Mouse (Mus musculus) forebrain, postnatal 0 days (tissue): ENCODE measurements at regions not wholly inside any gene's neighbourhood (a gene's known extent, or its start where the extent isn't known, plus 50 kb on each side); places are given as distances from the start of the nearest gene placed in this dataset.

ENCODE experiments used
- ATAC-seq: fragments of 200-750 bp; cut with Nextera tagmentation; 2 replicates; pipeline ENCODE4 v1.8.0; 2017; ENCODE audit warnings: mild to moderate bottlenecking, moderate library complexity
- DNase-seq: peaks from one replicate; pipeline ENCODE4 v3.0.0-alpha.2; 2015
- H3K27ac ChIP-seq: fragments of 300-500 bp; sonication (generic); 2 replicates; pipeline ENCODE4 v1.5.1; 2014; ENCODE audit warnings: low read depth, mild to moderate bottlenecking, antibody characterized with exemption, low read length, moderate library complexity, mixed read lengths
- H3K27me3 ChIP-seq: fragments of 300-500 bp; sonication (generic); 2 replicates; pipeline ENCODE4 v1.6.1; 2014; ENCODE audit warnings: mild to moderate bottlenecking, low read length, mixed read lengths; ENCODE audit not compliant: insufficient read depth
- H3K36me3 ChIP-seq: fragments of 300-500 bp; sonication (generic); 2 replicates; pipeline ENCODE4 v1.6.1; 2014; ENCODE audit warnings: mild to moderate bottlenecking, moderate library complexity; ENCODE audit not compliant: insufficient read depth
- H3K4me1 ChIP-seq: fragments of 300-500 bp; sonication (generic); 2 replicates; pipeline ENCODE4 v1.6.1; 2014; ENCODE audit warnings: antibody characterized with exemption; ENCODE audit not compliant: insufficient read depth
- H3K4me2 ChIP-seq: fragments of 300-500 bp; sonication (generic); 2 replicates; pipeline ENCODE4 v1.6.1; 2014; ENCODE audit warnings: low read depth, mild to moderate bottlenecking, moderate library complexity
- H3K4me3 ChIP-seq: fragments of 300-500 bp; sonication (generic); 2 replicates; pipeline ENCODE4 v1.5.1; 2014; ENCODE audit warnings: low read depth, low read length, mixed read lengths
- H3K9ac ChIP-seq: fragments of 300-500 bp; sonication (generic); 2 replicates; pipeline ENCODE4 v1.6.1; 2014; ENCODE audit warnings: mild to moderate bottlenecking
- H3K9me3 ChIP-seq: fragments of 300-500 bp; sonication (generic); 2 replicates; pipeline ENCODE4 v1.6.1; 2016; ENCODE audit warnings: low read length
- CTCF ChIP-seq: sonication (generic); IDR thresholded peaks from 2 replicates; pipeline ENCODE4 v1.5.1; 2016; ENCODE audit warnings: antibody characterized with exemption, control low read depth, low read depth
- WGBS: fragments of 180-500 bp; shearing (Covaris S2); extraction: QIAGEN DNeasy Blood & Tissue Kit; methylation state at CpG from one replicate; pipeline ENCODE4 v1.1.7; 2014; 5-methylcytosine and 5-hydroxymethylcytosine counted together

DNA sequence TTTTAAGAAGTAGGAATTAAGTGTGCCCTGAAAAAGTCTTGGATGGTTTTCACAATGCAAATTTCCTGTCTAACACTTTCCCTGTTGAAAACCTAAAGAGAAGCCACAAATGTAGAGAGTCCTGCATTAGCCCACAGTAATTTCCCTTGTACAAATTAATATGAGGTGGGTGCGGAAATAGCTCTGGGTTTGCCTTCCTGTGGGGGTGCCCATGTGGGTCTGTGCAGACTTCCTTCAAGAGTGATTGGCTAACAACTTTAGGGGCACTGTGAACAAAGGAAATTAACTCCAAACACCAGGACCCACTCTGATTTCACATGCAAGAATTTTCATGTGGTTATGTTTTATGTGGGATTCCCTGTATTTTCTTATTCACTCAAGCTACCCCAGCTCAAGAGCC is 578.2 kb downstream of the Adgrl2 start:
- H3K27ac ChIP-seq: no peak overlapping the region
- H3K4me3 ChIP-seq: no peak overlapping the region
- H3K9ac ChIP-seq: no peak overlapping the region
- no peak for ATAC-seq
- H3K27me3 ChIP-seq: no peaks in the 10 kb centered on the region
- no peak for TF ChIP-seq CTCF
- DNase-seq: no peak
- H3K36me3 ChIP-seq: no peaks in the 10 kb centered on the region
- WGBS: 87% methylated on average over 1 of the region's 1 CpGs
- no peak overlapping the region for H3K4me2 ChIP-seq
- H3K9me3 ChIP-seq: no peaks in the 10 kb centered on the region
- H3K4me1 ChIP-seq: no peaks in the 10 kb centered on the region

DNA sequence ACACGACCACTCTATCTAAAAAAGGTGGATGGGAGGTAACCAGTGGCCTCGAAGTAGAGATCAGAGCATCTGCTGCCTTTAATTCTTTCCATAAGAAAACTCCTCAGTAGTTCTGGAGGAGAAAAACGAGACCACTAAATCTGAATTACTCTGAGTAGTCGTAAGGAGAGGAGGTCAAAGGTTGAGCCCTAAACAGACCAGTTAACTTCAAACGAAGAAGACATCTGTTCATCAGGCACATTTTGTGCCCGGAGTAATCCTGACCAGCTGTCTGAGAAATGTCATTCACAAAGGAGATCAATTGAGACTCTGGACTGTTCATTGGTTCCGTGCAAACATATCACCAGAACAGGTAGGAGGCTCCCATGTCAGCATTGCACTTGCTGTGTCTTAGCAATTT is 592.0 kb downstream of the Adgrl2 start:
- ATAC-seq (no peak), DNase-seq (no peak)
- Histone ChIP-seq H3K27ac (no peak overlapping the region), H3K36me3 (no peaks in the 10 kb centered on the region), H3K9ac (no peak overlapping the region), H3K4me3 (no peak overlapping the region), H3K27me3 (no peaks in the 10 kb centered on the region), H3K4me2 (no peak overlapping the region), H3K4me1 (no peaks in the 10 kb centered on the region), H3K9me3 (no peaks in the 10 kb centered on the region)
- no peak for TF ChIP-seq CTCF
- 52% methylated on average over 7 of the region's 7 CpGs for WGBS

DNA sequence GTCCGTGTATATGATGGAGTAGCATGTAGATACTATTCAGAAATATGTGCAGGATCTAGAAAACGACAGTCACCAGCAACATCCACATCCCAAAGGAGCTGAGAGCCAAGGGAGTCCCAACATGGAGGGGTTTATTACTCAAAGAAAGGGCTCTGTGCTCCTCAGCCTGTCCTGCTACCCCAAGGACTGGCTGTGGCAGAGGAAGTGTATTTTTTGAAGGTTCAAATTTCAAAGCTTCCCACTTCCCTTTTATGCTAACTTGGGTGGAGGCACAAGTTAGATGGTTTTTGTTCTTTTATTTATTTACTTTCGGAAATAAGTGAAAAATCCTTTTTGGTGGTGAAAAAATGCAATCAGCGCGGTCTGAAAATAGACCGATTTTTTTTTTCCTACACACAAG is 602.8 kb downstream of the Adgrl2 start:
- no peaks in the 10 kb centered on the region for H3K27me3 ChIP-seq
- DNase-seq (no peak), ATAC-seq (no peak)
- H3K9me3 ChIP-seq: no peaks in the 10 kb centered on the region
- no peak overlapping the region for H3K9ac ChIP-seq
- 82% methylated on average over 6 of the region's 6 CpGs for WGBS
- H3K4me3 ChIP-seq: no peak overlapping the region
- H3K27ac ChIP-seq: no peak overlapping the region
- H3K4me1 ChIP-seq: no peaks in the 10 kb centered on the region
- no peak overlapping the region for H3K4me2 ChIP-seq
- no peaks in the 10 kb centered on the region for H3K36me3 ChIP-seq
- TF ChIP-seq CTCF: no peak

DNA sequence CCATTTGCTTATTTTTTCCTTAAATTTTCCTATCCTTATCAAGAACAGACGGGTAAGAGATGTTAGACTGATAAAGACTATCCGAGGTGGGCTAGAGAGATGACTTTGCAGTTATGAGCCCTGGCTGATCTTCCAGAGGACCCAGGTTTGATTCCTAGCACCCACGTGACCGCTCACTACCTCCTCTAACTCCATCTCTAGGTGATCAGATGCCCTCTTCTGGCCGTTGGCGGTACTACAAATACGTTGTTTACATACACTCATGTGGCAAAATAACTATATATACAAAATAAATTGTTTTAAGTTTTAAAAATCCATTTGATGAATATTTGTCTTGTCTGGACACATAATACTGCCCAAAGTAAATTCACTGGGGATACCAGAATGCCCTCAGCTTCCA is 604.6 kb downstream of the Adgrl2 start:
- ATAC-seq: no peak
- Histone ChIP-seq H3K4me3 (no peak overlapping the region), H3K27ac (no peak overlapping the region), H3K4me2 (no peak overlapping the region), H3K36me3 (no peaks in the 10 kb centered on the region), H3K4me1 (no peaks in the 10 kb centered on the region), H3K27me3 (no peaks in the 10 kb centered on the region), H3K9ac (no peak overlapping the region), H3K9me3 (no peaks in the 10 kb centered on the region)
- TF ChIP-seq CTCF: no peak; the same call in 1 of the 2 replicates
- WGBS: 96% methylated on average over 7 of the region's 7 CpGs
- DNase-seq: no peak

DNA sequence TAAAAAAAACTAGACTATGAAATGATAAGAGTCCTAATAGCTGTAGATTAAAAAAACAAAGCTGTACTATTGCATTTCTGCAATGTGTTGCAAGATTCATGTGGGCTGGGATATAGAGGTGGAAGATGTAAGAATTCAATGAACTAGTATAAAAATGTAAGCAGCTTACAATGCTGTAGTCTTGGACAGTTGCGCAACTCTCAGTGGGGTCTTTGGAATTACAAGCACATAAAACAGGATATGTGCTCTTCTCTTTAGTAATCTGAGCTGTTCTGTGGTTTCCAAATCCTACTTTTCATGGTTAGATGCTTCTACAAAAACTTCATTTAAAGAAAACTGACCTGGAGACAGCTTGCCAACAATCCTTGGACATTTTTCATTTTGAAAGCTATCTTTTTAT is 609.3 kb downstream of the Adgrl2 start:
- no peak overlapping the region for H3K27ac ChIP-seq
- no peak overlapping the region for H3K4me2 ChIP-seq
- no peak overlapping the region for H3K4me3 ChIP-seq
- no peaks in the 10 kb centered on the region for H3K27me3 ChIP-seq
- DNase-seq: no peak
- H3K4me1 ChIP-seq: no peaks in the 10 kb centered on the region
- ATAC-seq: no peak
- H3K9ac ChIP-seq: no peak overlapping the region
- TF ChIP-seq CTCF: no peak
- no peaks in the 10 kb centered on the region for H3K9me3 ChIP-seq
- WGBS: 94% methylated on average over 1 of the region's 1 CpGs
- H3K36me3 ChIP-seq: no peaks in the 10 kb centered on the region

DNA sequence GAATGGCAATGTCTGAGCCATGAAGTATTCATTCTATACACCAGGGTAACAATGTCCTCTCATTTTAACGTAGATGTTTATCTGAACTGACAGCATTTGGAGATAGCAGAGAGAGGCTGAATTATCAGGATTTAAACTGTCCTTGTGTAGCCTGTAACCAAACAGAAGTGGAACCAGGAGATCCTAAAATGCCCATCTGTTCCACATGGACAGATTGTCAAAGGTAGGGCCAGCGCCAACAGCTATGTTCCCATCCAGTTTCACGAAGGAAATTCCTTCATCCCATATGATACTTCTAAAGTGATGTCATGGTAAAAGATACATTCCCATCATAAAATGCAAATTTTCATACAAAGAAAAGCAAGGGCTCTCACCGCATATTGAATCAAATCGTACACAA is 627.0 kb downstream of the Adgrl2 start:
- H3K9ac ChIP-seq: no peak overlapping the region
- no peak overlapping the region for H3K27ac ChIP-seq
- 63% methylated on average over 5 of the region's 5 CpGs for WGBS
- peak; percentile 53; the same call in 1 of the 2 replicates for ATAC-seq
- no peak overlapping the region for H3K4me2 ChIP-seq
- H3K36me3 ChIP-seq: no peaks in the 10 kb centered on the region
- no peak for TF ChIP-seq CTCF
- no peaks in the 10 kb centered on the region for H3K27me3 ChIP-seq
- no peaks in the 10 kb centered on the region for H3K4me1 ChIP-seq
- peak; percentile 53 for DNase-seq
- no peaks in the 10 kb centered on the region for H3K9me3 ChIP-seq
- H3K4me3 ChIP-seq: no peak overlapping the region

DNA sequence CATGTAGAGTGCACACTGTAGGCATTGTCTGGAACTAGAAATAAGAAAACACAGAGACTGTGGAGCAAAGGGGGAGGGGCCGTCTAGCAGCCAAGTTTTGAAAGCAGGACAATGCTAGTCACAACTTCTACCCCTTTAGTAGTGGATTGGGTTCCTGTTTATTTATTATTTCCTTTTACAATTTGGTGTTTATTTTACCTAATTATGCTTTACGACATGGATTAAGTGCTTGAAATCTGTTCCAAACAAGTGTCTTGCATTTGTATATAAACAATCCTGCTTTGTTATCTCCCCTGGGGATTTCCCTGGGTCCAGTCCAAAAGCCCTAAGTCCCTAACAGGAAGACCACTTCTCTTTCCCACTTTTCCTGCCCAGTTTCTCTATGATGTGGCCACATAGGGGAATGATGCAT is 627.9 kb downstream of the Adgrl2 start:
- Histone ChIP-seq H3K36me3 (no peaks in the 10 kb centered on the region), H3K4me3 (no peak overlapping the region), H3K9me3 (no peaks in the 10 kb centered on the region), H3K4me2 (no peak overlapping the region), H3K27ac (no peak overlapping the region), H3K27me3 (no peaks in the 10 kb centered on the region), H3K4me1 (no peaks in the 10 kb centered on the region), H3K9ac (no peak overlapping the region)
- 23% methylated on average over 2 of the region's 2 CpGs for WGBS
- DNase-seq (no peak), ATAC-seq (no peak)
- no peak for TF ChIP-seq CTCF
